ENCODE assay signal across 9 mouse cellular contexts in the genomic region with DNA sequence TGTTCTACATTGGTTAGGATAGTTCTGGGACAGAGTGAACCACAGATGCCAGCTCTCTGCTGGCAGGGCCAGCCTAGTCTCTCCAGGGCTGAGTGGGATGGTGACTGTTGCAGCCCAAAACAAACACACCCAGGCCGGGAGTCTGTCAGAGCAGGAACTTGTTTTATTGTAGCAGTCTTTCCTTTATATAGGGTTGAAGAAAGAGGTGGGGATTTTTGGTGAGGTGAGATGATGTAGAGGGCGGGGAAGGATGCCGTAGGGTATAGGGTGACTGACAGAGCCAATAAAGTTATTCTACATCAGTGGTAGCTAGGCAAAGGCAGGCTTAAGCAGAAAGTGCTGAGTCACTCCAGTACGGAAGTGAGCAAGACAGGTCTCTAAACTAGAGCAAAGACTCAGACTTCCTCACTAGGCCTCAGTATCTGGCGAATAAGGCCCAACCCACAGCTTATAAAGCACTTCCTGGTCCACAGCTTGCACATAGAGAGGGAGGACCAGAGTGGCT.
DNase-seq lines count a peak whose midpoint lies in the region; ATAC-seq and TF ChIP-seq lines count a peak whose summit lies in the region.
"Had no signal": no experiment of that assay in that cellular context is flagged by ENCODE, and none has a peak within 500 bp of the region (broad histone marks: within the 10 kb centered on the region; RNA-seq: fewer than 3 reads in every experiment).

No protein-coding gene starts in this region.

- H3K9me3 ChIP-seq in kidney, postnatal 0 days (replicated peaks; ENCODE audit: low read length), result no peaks in the 10 kb centered on the region
- H3K9me3 ChIP-seq in heart, postnatal 0 days (replicated peaks; ENCODE audit: control insufficient read depth, low read length), result no peaks in the 10 kb centered on the region
- H3K9me3 ChIP-seq in lung, postnatal 0 days (ENCODE audit: low read length), result no peaks in the 10 kb centered on the region
- no peaks in the 10 kb centered on the region for H3K9me3 ChIP-seq in hindbrain, postnatal 0 days (ENCODE audit: low read length)
- H3K9me3 ChIP-seq: embryonic facial prominence, embryonic 13.5 days had no signal

- H3K36me3 ChIP-seq in kidney, postnatal 0 days (ENCODE audit: insufficient read depth, low read length), result peaks cover 14% of the 10 kb centered on the region; the same call in 1 of the 2 replicates
- H3K36me3 ChIP-seq in heart, postnatal 0 days (replicated peaks; ENCODE audit: control insufficient read depth, insufficient read depth, low read length), result no peaks in the 10 kb centered on the region; the same call in 1 of the 2 replicates
- no peaks in the 10 kb centered on the region for H3K36me3 ChIP-seq in lung, postnatal 0 days (ENCODE audit: insufficient read depth, low read length)
- peaks cover 24% of the 10 kb centered on the region for H3K36me3 ChIP-seq in hindbrain, postnatal 0 days (ENCODE audit: insufficient read depth, low read length)

- H3K4me3 ChIP-seq in kidney, postnatal 0 days (replicated peaks; ENCODE audit: low read depth, low read length), result no peak overlapping the region
- no peak overlapping the region for H3K4me3 ChIP-seq in heart, postnatal 0 days (ENCODE audit: low read depth, low read length)
- H3K4me3 ChIP-seq in lung, postnatal 0 days (ENCODE audit: low read depth, low read length), result no peak overlapping the region
- no peak overlapping the region for H3K4me3 ChIP-seq in hindbrain, postnatal 0 days (ENCODE audit: low read length)
- H3K4me3 ChIP-seq: embryonic facial prominence, embryonic 13.5 days had no signal

- TF ChIP-seq EP300 in heart, postnatal 0 days (IDR thresholded peaks at IDR 0.05; ENCODE audit: low read depth), result no peak
- peak; percentile 40; the same call in 1 of the 2 replicates for TF ChIP-seq EP300 in lung, postnatal 0 days (IDR thresholded peaks at IDR 0.05)

- ATAC-seq in kidney, postnatal 0 days (replicated peaks; ENCODE audit: low FRiP score, low read depth), result no peak
- 0 out of 2 replicates have a peak, but pooled peaks have one; percentile 14 for ATAC-seq in heart, postnatal 0 days (ENCODE audit: insufficient read depth, low read depth)
- peak; percentile 41 for ATAC-seq in lung, postnatal 0 days
- ATAC-seq in hindbrain, postnatal 0 days, result no peak

- WGBS in kidney, postnatal 0 days, result 69% methylated on average over 5 of the region's 5 CpGs
- 83% methylated on average over 5 of the region's 5 CpGs for WGBS in heart, postnatal 0 days
- WGBS in lung, postnatal 0 days, result 63% methylated on average over 5 of the region's 5 CpGs
- WGBS in hindbrain, postnatal 0 days, result 92% methylated on average over 5 of the region's 5 CpGs

- H3K9ac ChIP-seq in kidney, postnatal 0 days (ENCODE audit: low read depth, low read length), result no peak overlapping the region
- no peak overlapping the region for H3K9ac ChIP-seq in heart, postnatal 0 days (replicated peaks; ENCODE audit: low read depth, low read length)
- no peak overlapping the region for H3K9ac ChIP-seq in lung, postnatal 0 days (replicated peaks; ENCODE audit: low read depth)
- H3K9ac ChIP-seq in hindbrain, postnatal 0 days (replicated peaks; ENCODE audit: low read length), result no peak overlapping the region
- H3K9ac ChIP-seq: embryonic facial prominence, embryonic 13.5 days had no signal

- H3K4me2 ChIP-seq in kidney, postnatal 0 days (ENCODE audit: low read length), result no peak overlapping the region
- no peak overlapping the region for H3K4me2 ChIP-seq in heart, postnatal 0 days (ENCODE audit: low read depth, low read length)
- H3K4me2 ChIP-seq in lung, postnatal 0 days (replicated peaks; ENCODE audit: low read depth, low read length), result no peak overlapping the region
- no peak overlapping the region for H3K4me2 ChIP-seq in hindbrain, postnatal 0 days (ENCODE audit: low read depth, low read length)
- H3K4me2 ChIP-seq: embryonic facial prominence, embryonic 13.5 days had no signal

- no peak overlapping the region for H3K27ac ChIP-seq in kidney, postnatal 0 days
- H3K27ac ChIP-seq in heart, postnatal 0 days (ENCODE audit: low read depth), result peak overlapping the region; percentile 22
- no peak overlapping the region; the same call in 1 of the 2 replicates for H3K27ac ChIP-seq in lung, postnatal 0 days (ENCODE audit: low read length)
- no peak overlapping the region for H3K27ac ChIP-seq in hindbrain, postnatal 0 days
- H3K27ac ChIP-seq: embryonic facial prominence, embryonic 13.5 days had no signal

- DNase-seq in kidney, postnatal 0 days (ENCODE audit: low spot score), result peak; percentile 29
- DNase-seq in kidney, adult 11 months, result no peak
- peak; percentile 41 for DNase-seq in MN1 (ENCODE audit: low spot score)
- no peak for DNase-seq in heart, postnatal 0 days (ENCODE audit: low spot score)
- peak; percentile 65 for DNase-seq in lung, postnatal 0 days (ENCODE audit: low spot score)
- no peak for DNase-seq in hindbrain, postnatal 0 days (ENCODE audit: low spot score)
- no peak for DNase-seq in kidney, postnatal 25 days
- no peak for DNase-seq in embryo, embryonic 11 days

- TF ChIP-seq CTCF in kidney, postnatal 0 days (IDR thresholded peaks at IDR 0.05; ENCODE audit: low read depth), result no peak
- TF ChIP-seq CTCF in heart, postnatal 0 days (IDR thresholded peaks at IDR 0.05; ENCODE audit: low read depth), result no peak
- TF ChIP-seq CTCF in lung, postnatal 0 days (IDR thresholded peaks at IDR 0.05), result no peak
- no peak for TF ChIP-seq CTCF in hindbrain, postnatal 0 days (IDR thresholded peaks at IDR 0.05; ENCODE audit: low read depth)

- H3K27me3 ChIP-seq in kidney, postnatal 0 days (ENCODE audit: insufficient read depth, low read length), result no peaks in the 10 kb centered on the region
- no peaks in the 10 kb centered on the region for H3K27me3 ChIP-seq in heart, postnatal 0 days (ENCODE audit: control insufficient read depth, insufficient read depth, low read length)
- H3K27me3 ChIP-seq in lung, postnatal 0 days (replicated peaks; ENCODE audit: insufficient read depth, low read length), result no peaks in the 10 kb centered on the region
- no peaks in the 10 kb centered on the region for H3K27me3 ChIP-seq in hindbrain, postnatal 0 days (ENCODE audit: insufficient read depth, low read length)
- H3K27me3 ChIP-seq: embryonic facial prominence, embryonic 13.5 days had no signal

- H3K4me1 ChIP-seq in kidney, postnatal 0 days (replicated peaks; ENCODE audit: insufficient read depth, low read length), result no peaks in the 10 kb centered on the region
- peaks cover 9% of the 10 kb centered on the region for H3K4me1 ChIP-seq in heart, postnatal 0 days (ENCODE audit: control insufficient read depth, insufficient read depth)
- H3K4me1 ChIP-seq in lung, postnatal 0 days (ENCODE audit: insufficient read depth, low read depth, low read length), result peaks cover 6% of the 10 kb centered on the region; the same call in 1 of the 2 replicates
- no peaks in the 10 kb centered on the region for H3K4me1 ChIP-seq in hindbrain, postnatal 0 days (ENCODE audit: insufficient read depth, low read length)

Comparison
In these comparisons a context has a peak if more than half of its experiments do, and no peak if none do; other contexts are left out.
1. DNase-seq: peak in kidney, postnatal 0 days (single experiment), MN1 (single experiment) and lung, postnatal 0 days (single experiment); none in kidney, adult 11 months (single experiment), heart, postnatal 0 days (single experiment), hindbrain, postnatal 0 days (single experiment), kidney, postnatal 25 days (0 of 2) and embryo, embryonic 11 days (single experiment).
2. ATAC-seq: peak in heart, postnatal 0 days (single experiment) and lung, postnatal 0 days (single experiment); none in kidney, postnatal 0 days (single experiment) and hindbrain, postnatal 0 days (single experiment).